Mouse (Mus musculus) embryonic facial prominence, embryonic 12.5 days (tissue): ENCODE measurements around the gene Cdv3. TPM values are rescaled to one million over a fixed set of nuclear protein-coding genes. Genes with fewer than 3 reads are reported as not detected.
A peak's percentile ranks its signal among the peaks of the same experiment; 100 is the strongest.

ENCODE experiments used
- ATAC-seq: fragments of 200-750 bp; cut with Nextera tagmentation; 2 replicates; pipeline ENCODE4 v1.8.0; 2017; ENCODE audit not compliant: insufficient number of reproducible peaks, insufficient read depth, low FRiP score, low TSS enrichment
- H3K27ac ChIP-seq: fragments of 300-500 bp; sonication (generic); 2 replicates; pipeline ENCODE4 v1.5.1; 2016; ENCODE audit warnings: mild to moderate bottlenecking
- H3K27me3 ChIP-seq: fragments of 300-500 bp; sonication (generic); 2 replicates; pipeline ENCODE4 v1.6.1; 2016; ENCODE audit warnings: mild to moderate bottlenecking, moderate library complexity
- H3K36me3 ChIP-seq: fragments of 300-500 bp; sonication (generic); 2 replicates; pipeline ENCODE4 v1.6.1; 2016; ENCODE audit warnings: mild to moderate bottlenecking
- H3K4me1 ChIP-seq: fragments of 300-500 bp; sonication (generic); 2 replicates; pipeline ENCODE4 v1.6.1; 2016
- H3K4me2 ChIP-seq: fragments of 300-500 bp; sonication (generic); replicated peaks from 2 replicates; pipeline ENCODE4 v1.6.1; 2016; ENCODE audit warnings: mild to moderate bottlenecking, moderate library complexity
- H3K4me3 ChIP-seq: fragments of 300-500 bp; sonication (generic); 2 replicates; pipeline ENCODE4 v1.5.1; 2016; ENCODE audit warnings: mild to moderate bottlenecking
- H3K9ac ChIP-seq: fragments of 300-500 bp; sonication (generic); 2 replicates; pipeline ENCODE4 v1.6.1; 2016; ENCODE audit warnings: mild to moderate bottlenecking, moderate library complexity
- H3K9me3 ChIP-seq: fragments of 300-500 bp; sonication (generic); 2 replicates; pipeline ENCODE4 v1.6.1; 2016; ENCODE audit warnings: mild to moderate bottlenecking, moderate library complexity
- WGBS: fragments of 180-500 bp; shearing (Covaris S2); methylation state at CpG from one replicate; pipeline ENCODE4 v1.1.7; 2016; 5-methylcytosine and 5-hydroxymethylcytosine counted together
- polyA plus RNA-seq: library from polyadenylated mRNA; unstranded; fragments of >200 nt; fragmentation: Nextera tagmentation; extraction: Ambion mirVana; gene quantifications from 2 replicates; pipeline ENCODE4 v1.2.1, GENCODE M21; 2016

Cdv3 gene
- polyA plus RNA-seq, 1 experiment from 2014 or later = 110 TPM

DNA sequence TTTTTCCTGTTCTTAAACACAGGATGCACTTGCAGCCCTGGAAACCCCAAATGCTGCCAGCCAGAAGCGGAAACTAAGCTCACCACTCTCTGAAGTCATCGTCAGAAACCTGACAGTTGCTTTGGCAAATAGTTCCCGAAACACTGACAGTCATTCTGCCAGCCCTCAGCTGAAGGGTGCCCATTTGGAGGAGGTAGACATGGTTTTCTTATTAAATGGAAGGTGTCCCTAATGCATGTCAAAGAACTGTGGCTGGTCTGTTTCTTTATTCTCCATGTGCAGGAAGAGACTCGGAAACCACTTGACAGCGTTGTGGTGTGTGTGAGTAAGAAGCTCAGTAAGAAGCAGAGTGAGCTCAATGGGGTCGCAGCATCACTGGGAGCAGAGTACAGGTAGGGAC lies 33.0 kb downstream of the Cdv3 start:
- ATAC-seq = no peak
- Histone ChIP-seq H3K27me3 (no peaks in the 10 kb centered on the region), H3K4me2 (no peak overlapping the region), H3K4me3 (no peak overlapping the region), H3K4me1 (no peaks in the 10 kb centered on the region), H3K36me3 (peaks cover 81% of the 10 kb centered on the region), H3K9me3 (no peaks in the 10 kb centered on the region), H3K9ac (no peak overlapping the region), H3K27ac (no peak overlapping the region)
- WGBS = 92% methylated on average over 6 of the region's 6 CpGs

DNA sequence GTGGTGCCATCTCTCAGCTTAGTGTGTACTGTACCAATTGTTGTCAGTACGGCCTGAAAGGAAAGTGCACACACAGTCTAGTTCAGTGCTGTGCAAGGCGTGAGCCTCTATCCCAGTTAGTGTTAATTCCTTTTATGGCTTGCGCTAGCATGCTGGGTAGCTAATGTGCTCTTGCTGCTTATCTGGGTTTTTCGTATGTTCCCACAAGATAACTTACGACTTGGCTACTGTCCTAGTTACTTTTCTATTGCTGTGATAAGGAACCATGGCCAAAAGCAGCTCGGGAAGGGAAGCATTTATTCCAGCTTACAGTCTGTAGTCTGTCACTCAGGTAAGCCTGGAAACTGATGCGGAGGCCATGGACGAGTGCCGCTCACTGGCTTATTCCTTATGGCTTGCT lies 39.2 kb downstream of the Cdv3 start:
- Histone ChIP-seq H3K9me3 (no peaks in the 10 kb centered on the region), H3K27ac (no peak overlapping the region), H3K4me1 (no peaks in the 10 kb centered on the region), H3K27me3 (no peaks in the 10 kb centered on the region), H3K36me3 (peaks cover 78% of the 10 kb centered on the region), H3K4me3 (no peak overlapping the region), H3K9ac (no peak overlapping the region), H3K4me2 (no peak overlapping the region)
- WGBS = 91% methylated on average over 9 of the region's 9 CpGs
- ATAC-seq = no peak

DNA sequence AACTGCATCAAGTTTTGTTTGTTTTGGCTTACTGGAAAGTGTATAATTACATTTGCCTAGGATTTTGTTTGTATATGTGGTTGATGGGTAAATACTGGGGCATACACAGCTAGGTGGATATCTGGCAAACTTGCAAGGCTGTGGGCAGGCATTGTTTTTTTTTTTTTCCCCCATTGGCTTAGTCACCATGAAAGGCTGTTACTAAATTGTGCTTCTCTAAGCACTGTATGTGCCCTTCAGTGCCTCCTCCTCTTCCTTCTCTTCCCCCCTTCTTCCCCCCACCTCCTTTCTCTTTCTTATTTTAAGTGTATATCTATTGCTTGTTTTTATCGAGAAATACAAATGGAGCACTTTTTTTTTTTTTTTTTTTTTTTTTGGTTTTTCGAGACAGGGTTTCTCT lies 41.0 kb downstream of the Cdv3 start:
- H3K36me3 ChIP-seq = peaks cover 86% of the 10 kb centered on the region
- H3K4me2 ChIP-seq = no peak overlapping the region

DNA sequence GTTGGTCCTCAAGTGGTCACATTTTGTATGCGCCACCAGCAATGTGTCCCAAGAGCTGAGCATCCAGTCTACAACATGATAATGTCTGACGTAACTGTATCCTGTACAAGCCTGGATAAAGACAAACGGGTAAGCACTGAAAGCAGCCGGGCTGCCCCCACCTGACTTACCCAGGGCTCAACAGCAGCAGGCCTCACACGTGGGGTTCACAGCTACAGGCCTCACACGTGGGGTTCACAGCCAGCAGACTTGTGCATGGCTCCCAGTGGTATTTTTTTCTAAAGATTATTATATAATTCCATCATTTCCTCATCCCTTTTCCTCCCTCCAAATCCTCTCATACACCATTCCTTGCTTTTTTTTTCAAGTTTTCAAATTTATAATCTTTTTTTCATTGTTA lies 55.8 kb downstream of the Cdv3 start:
- WGBS = 87% methylated on average over 6 of the region's 6 CpGs
- Histone ChIP-seq H3K36me3 (peaks cover 49% of the 10 kb centered on the region), H3K4me1 (peaks cover 11% of the 10 kb centered on the region; the same call in 1 of the 2 replicates)

More for the DNA sequence above, 41.0 kb downstream of the Cdv3 start:
- Histone ChIP-seq H3K9ac (no peak overlapping the region), H3K27me3 (no peaks in the 10 kb centered on the region), H3K9me3 (no peaks in the 10 kb centered on the region), H3K27ac (no peak overlapping the region), H3K4me1 (no peaks in the 10 kb centered on the region), H3K4me3 (no peak overlapping the region)
- 71% methylated on average over 1 of the region's 2 CpGs for WGBS
- ATAC-seq = no peak

DNA sequence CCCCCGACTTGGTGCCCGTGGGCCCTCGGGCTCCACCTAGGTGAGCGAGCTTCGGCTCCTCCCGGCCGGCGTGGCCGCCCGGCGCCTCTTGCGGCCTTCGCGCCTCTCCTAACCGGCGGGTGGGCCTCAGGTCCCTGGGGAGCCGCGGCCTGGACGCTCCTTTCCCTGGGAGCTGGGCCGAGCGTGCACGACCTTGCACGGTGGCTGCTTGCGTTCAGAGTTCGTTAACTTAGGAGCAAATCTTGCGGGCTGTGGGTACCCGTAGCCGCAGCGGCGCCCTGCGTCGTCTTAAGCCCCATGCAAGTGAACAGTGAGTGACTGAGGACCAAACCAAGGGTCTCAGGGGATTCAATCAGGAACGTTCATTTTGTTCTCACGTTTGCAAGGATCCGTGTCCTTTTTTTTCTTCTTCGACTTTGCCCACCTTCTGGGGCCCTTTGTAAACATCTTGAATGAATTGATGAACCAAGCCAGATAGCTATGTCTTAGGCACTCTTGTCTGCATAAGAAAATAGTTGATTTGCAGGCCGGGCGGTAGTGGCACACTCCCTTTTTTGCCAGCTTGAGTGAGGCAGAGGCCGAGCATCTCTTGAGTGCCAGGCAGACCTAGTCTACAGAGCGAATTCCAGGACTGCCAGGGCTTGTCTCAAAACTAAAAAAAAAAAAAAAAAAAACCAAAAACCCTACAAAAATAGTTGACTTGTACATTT lies 60.2 kb downstream of the Cdv3 start:
- peak overlapping the region; percentile 90 for H3K27ac ChIP-seq
- peak overlapping the region; percentile 98 for H3K4me3 ChIP-seq
- ATAC-seq = peak; percentile 67
- H3K9ac ChIP-seq = peak overlapping the region; percentile 90
- WGBS = 1% methylated on average over 39 of the region's 40 CpGs
- H3K9me3 ChIP-seq = no peaks in the 10 kb centered on the region
- H3K27me3 ChIP-seq = no peaks in the 10 kb centered on the region
- peak overlapping the region; percentile 64 for H3K4me2 ChIP-seq
- H3K4me1 ChIP-seq = peaks cover 11% of the 10 kb centered on the region; the same call in 1 of the 2 replicates
- peaks cover 22% of the 10 kb centered on the region for H3K36me3 ChIP-seq

More for the DNA sequence above, 55.8 kb downstream of the Cdv3 start:
- H3K9me3 ChIP-seq = no peaks in the 10 kb centered on the region
- H3K4me3 ChIP-seq = no peak overlapping the region
- no peak overlapping the region for H3K9ac ChIP-seq
- H3K27ac ChIP-seq = no peak overlapping the region
- ATAC-seq = no peak
- H3K27me3 ChIP-seq = no peaks in the 10 kb centered on the region
- no peak overlapping the region for H3K4me2 ChIP-seq

DNA sequence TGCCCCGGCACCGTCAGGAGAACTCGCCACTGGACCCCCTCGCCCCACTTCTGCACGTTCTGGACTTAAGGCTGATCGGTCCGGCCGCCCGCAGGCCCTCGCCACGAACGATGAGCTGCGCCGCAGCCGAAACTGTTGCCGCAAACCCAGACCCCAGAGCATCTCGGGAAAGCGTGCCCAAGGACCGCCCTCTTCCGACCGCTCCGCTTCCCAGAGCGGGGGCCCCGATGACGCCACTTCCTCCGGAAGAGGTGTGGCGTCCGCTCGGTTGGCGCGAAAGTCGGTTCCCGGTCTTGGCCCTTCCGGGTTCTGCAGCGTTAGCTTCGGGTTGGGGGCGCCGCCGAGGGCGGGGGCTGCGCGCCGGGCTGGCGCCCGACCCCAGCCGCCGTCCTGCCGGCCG lies 60.7 kb downstream of the Cdv3 start, which contains the start of the genes 1300017J02Rik and Topbp1:
Gene 1300017J02Rik, minus strand, starts transcription at position 156 of the 400 bp plus-strand sequence.
Gene Topbp1, plus strand, starts transcription at position 289 of the 400 bp plus-strand sequence.
- Histone ChIP-seq H3K27ac (peak within 1 kb of the TSS; percentile 90), H3K9ac (peak within 1 kb of the TSS; percentile 90), H3K27me3 (no peaks in the 10 kb centered on the region), H3K4me1 (peaks cover 11% of the 10 kb centered on the region; the same call in 1 of the 2 replicates), H3K4me3 (peak within 1 kb of the TSS; percentile 98), H3K4me2 (peak within 1 kb of the TSS; percentile 64), H3K36me3 (peaks cover 19% of the 10 kb centered on the region), H3K9me3 (no peaks in the 10 kb centered on the region)
- under 1% methylated on average over 47 of the region's 49 CpGs for WGBS
- ATAC-seq = peak; percentile 93

Other genes starting within 250 kb of the Cdv3 start
- gene Srprb, start 163.7 kb downstream of the Cdv3 start, polyA plus RNA-seq = 58.0 and 60.0 TPM in 2 replicates
- 0.60 and 2.9 TPM in 2 replicates for gene Gm20425, start 135.5 kb downstream of the Cdv3 start, polyA plus RNA-seq
- gene Trf, start 135.4 kb downstream of the Cdv3 start, polyA plus RNA-seq = 19.1 and 20.1 TPM in 2 replicates
- 3.8 and 5.7 TPM in 2 replicates for gene 1300017J02Rik, start 60.8 kb downstream of the Cdv3 start, polyA plus RNA-seq
- 77.3 and 78.4 TPM in 2 replicates for gene Topbp1, start 60.6 kb downstream of the Cdv3 start, polyA plus RNA-seq
- 1.8 and 3.1 TPM in 2 replicates for gene Bfsp2, start 114.6 kb upstream of the Cdv3 start, polyA plus RNA-seq